Mouse (Mus musculus) kidney, adult 18-20 months (tissue): ENCODE results near the gene March2.
"Not testable (repeated sequence)": the region's sequence is repeated elsewhere in the genome, so short reads cannot be mapped to it uniquely, and the experiment has no call there.

Source experiments
- DNase-seq: peaks from one replicate; pipeline ENCODE4 v3.0.0; 2021

Gene March2

GRCm38 (mm10) chr17:33718384-33718881 is at the start of gene March2:
Gene March2 (minus strand): TSS chr17:33718670.
- peak; percentile 99 for DNase-seq

GRCm38 (mm10) chr17:33766389-33766788 is 47.9 kb upstream of the March2 start:
- DNase-seq, result no peak

GRCm38 (mm10) chr17:33760255-33761165 is 42.0 kb upstream of the March2 start, which contains the start of gene Rab11b:
Gene Rab11b (minus strand): TSS chr17:33760530.
- DNase-seq, result peak; percentile 100

- DNase-seq, result peak; percentile 97
Measured at GRCm38 (mm10) chr17:33759767-33760254, 41.3 kb upstream of the March2 start.

GRCm38 (mm10) chr17:33757231-33757630 is 38.8 kb upstream of the March2 start:
- DNase-seq, result peak; percentile 66

GRCm38 (mm10) chr17:33756108-33756790 is 37.8 kb upstream of the March2 start:
- no peak for DNase-seq

- DNase-seq, result peak; percentile 45
Measured at GRCm38 (mm10) chr17:33755418-33756107, 37.1 kb upstream of the March2 start.

GRCm38 (mm10) chr17:33754656-33755055 is 36.2 kb upstream of the March2 start:
- DNase-seq, result no peak

GRCm38 (mm10) chr17:33752297-33752696 is 33.8 kb upstream of the March2 start:
- DNase-seq, result no peak

- no peak for DNase-seq
Measured at GRCm38 (mm10) chr17:33751181-33751580, 32.7 kb upstream of the March2 start.

GRCm38 (mm10) chr17:33749451-33749850 is 31.0 kb upstream of the March2 start:
- no peak for DNase-seq

- DNase-seq, result peak; percentile 53
Measured at GRCm38 (mm10) chr17:33746011-33746410, 27.5 kb upstream of the March2 start.

GRCm38 (mm10) chr17:33744686-33745384 is 26.4 kb upstream of the March2 start:
- no peak for DNase-seq

- DNase-seq, result no peak
Measured at GRCm38 (mm10) chr17:33742420-33742819, 23.9 kb upstream of the March2 start.

- not testable (repeated sequence) for DNase-seq
Measured at GRCm38 (mm10) chr17:33733526-33733925, 15.1 kb upstream of the March2 start.

GRCm38 (mm10) chr17:33732556-33733083 is 14.2 kb upstream of the March2 start:
- DNase-seq, result not testable (repeated sequence)

- DNase-seq, result no peak
Measured at GRCm38 (mm10) chr17:33729215-33729614, 10.7 kb upstream of the March2 start.

GRCm38 (mm10) chr17:33728396-33728795 is 9.9 kb upstream of the March2 start:
- DNase-seq, result no peak

GRCm38 (mm10) chr17:33719736-33720378 is 1.4 kb upstream of the March2 start:
- DNase-seq, result no peak

GRCm38 (mm10) chr17:33718944-33719725 is 665 bp upstream of the March2 start:
- no peak for DNase-seq

GRCm38 (mm10) chr17:33717982-33718381 is 488 bp downstream of the March2 start:
- no peak for DNase-seq
